Mouse (Mus musculus): ENCODE results near the gene Ptpro.
"Not testable (repeated sequence)": the region's sequence is repeated elsewhere in the genome, so short reads cannot be mapped to it uniquely, and the experiment has no call there.

The Ptpro gene

GRCm38 (mm10) chr6:137456064-137456463 is 203.9 kb downstream of the Ptpro start:
- DNase-seq (ENCODE audit: low spot score): no peak

GRCm38 (mm10) chr6:137457210-137457609 is 205.1 kb downstream of the Ptpro start:
- DNase-seq (ENCODE audit: low spot score): no peak

GRCm38 (mm10) chr6:137458136-137458535 is 206.0 kb downstream of the Ptpro start:
- no peak for DNase-seq (ENCODE audit: low spot score)

DNA sequence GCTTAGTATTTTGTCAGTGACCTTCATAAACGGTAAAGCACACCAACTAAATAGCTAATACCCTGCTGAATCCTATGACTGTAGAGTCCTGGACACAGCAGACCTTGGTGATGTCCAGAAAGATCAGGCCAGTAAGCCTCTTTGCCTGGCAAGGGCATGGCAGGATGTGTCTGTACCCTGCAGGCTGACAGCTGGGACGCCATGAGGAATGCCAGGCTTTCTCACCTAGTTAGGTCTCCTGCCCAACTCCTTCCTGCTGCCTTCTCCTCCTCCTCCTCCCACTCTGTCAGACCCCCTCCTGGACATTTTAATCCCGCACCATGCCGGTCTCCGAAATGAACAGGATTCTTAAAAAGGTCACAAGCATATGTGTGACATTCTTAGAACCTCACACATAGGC is 211.7 kb downstream of the Ptpro start:
- DNase-seq (ENCODE audit: low spot score): no peak

GRCm38 (mm10) chr6:137465253-137465652 is 213.1 kb downstream of the Ptpro start:
- DNase-seq (ENCODE audit: low spot score): peak; percentile 99

- no peak for DNase-seq (ENCODE audit: low spot score)
Measured at GRCm38 (mm10) chr6:137466256-137466655, 214.1 kb downstream of the Ptpro start.

DNA sequence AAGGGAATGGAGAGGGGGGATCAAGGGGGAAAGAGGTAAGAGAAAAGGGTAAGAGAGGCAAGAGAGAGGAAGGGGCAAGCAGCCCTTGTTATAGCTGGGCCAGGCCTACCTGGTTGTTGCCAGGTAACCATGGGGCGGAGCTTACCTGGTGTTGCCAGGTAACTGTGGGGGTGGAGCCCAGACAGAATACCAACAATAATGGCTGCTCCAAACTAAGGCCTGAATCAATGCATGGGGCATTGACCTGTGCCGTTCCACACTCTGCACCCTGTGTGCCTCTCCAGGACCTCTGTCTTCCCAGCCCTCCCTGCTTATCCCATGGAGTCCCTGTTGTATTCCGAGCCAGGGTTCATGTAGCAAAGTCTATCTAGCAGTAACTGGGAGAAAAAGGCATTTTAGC is 215.6 kb downstream of the Ptpro start:
- DNase-seq (ENCODE audit: low spot score): no peak

GRCm38 (mm10) chr6:137469541-137469940 is 217.4 kb downstream of the Ptpro start:
- DNase-seq (ENCODE audit: low spot score): no peak

DNA sequence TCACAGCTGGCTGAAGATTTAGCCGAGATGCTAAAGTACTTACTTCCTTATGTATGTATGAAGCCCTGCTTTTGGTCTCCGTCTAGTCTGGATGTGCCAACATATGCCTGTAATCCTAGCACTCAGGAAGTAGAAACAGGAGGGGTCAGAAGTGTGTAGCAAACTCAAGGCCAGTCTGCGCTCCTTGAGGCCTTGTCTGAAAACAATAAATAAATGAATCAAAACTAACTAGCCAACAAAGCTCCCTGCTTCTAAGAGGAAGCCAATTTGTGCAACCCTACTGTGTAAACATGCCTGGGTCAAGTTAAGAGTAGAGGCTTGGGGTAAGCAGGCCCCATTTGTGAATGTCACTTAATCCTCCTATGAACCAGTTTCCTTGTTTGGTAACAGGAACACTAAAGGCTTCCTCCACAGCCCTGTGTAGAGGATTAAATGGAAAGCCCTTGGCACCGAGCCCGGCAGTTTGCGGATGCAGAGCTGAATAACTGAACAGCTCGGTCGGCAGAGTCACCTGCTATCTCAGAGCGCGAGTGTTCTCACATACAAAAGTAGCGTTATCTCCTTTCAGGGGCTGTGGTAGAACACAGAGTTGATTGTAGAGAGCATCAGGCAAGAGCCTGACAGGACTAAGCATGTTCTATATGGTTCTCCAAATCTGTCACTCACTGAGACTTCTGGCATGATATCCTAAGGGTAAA is 218.9 kb downstream of the Ptpro start:
- DNase-seq (ENCODE audit: low spot score): peak; percentile 65

- DNase-seq (ENCODE audit: low spot score): no peak
Measured at GRCm38 (mm10) chr6:137472129-137472528, 220.0 kb downstream of the Ptpro start.

GRCm38 (mm10) chr6:137473433-137473832 is 221.3 kb downstream of the Ptpro start:
- no peak for DNase-seq (ENCODE audit: low spot score)

GRCm38 (mm10) chr6:137475695-137476094 is 223.6 kb downstream of the Ptpro start:
- not testable (repeated sequence) for DNase-seq (ENCODE audit: low spot score)

- DNase-seq (ENCODE audit: low spot score): no peak
Measured at GRCm38 (mm10) chr6:137482891-137483290, 230.8 kb downstream of the Ptpro start.

- DNase-seq (ENCODE audit: low spot score): peak; percentile 48
Measured at GRCm38 (mm10) chr6:137487443-137487842, 235.3 kb downstream of the Ptpro start.

DNA sequence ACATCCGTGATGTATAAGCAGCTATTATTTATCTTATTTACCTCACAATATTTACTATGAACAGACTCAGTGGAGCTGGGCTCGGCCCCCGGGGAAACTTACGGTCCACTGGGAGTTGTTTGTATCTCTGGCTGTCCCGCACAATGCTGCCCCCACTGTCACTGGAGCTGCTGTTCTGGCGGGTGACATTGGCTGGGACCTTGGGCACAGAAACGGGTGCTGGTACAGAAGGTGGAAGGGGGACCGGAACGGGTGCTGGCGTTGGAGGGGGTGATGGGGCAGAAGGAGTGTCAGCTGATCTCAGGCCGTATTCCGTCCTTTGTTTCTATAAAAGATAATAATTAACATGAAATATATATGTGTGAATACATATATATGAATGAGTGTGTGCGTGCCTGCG is 238.0 kb downstream of the Ptpro start:
- no peak for DNase-seq (ENCODE audit: low spot score)

DNA sequence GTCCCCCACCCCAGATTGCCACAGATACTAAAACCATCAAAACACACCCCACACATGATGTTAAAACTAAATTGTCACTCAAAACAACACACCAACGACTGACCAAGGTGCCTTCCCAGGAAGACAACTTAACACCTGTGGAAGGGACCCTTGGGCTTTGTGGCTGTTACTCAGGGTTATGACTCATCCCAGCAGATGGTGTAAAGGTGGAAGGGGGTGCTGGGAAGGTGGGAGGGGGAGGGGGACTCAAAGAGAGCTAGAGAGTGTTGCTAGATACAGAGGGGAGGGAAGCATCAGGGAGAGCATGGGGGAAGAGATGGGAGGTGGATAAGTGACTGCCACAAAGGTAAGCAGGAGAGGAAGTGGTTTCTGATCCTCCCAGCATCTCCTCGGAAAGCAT is 239.5 kb downstream of the Ptpro start:
- no peak for DNase-seq (ENCODE audit: low spot score)

GRCm38 (mm10) chr6:137492582-137492981 is 240.5 kb downstream of the Ptpro start:
- DNase-seq (ENCODE audit: low spot score): no peak

DNA sequence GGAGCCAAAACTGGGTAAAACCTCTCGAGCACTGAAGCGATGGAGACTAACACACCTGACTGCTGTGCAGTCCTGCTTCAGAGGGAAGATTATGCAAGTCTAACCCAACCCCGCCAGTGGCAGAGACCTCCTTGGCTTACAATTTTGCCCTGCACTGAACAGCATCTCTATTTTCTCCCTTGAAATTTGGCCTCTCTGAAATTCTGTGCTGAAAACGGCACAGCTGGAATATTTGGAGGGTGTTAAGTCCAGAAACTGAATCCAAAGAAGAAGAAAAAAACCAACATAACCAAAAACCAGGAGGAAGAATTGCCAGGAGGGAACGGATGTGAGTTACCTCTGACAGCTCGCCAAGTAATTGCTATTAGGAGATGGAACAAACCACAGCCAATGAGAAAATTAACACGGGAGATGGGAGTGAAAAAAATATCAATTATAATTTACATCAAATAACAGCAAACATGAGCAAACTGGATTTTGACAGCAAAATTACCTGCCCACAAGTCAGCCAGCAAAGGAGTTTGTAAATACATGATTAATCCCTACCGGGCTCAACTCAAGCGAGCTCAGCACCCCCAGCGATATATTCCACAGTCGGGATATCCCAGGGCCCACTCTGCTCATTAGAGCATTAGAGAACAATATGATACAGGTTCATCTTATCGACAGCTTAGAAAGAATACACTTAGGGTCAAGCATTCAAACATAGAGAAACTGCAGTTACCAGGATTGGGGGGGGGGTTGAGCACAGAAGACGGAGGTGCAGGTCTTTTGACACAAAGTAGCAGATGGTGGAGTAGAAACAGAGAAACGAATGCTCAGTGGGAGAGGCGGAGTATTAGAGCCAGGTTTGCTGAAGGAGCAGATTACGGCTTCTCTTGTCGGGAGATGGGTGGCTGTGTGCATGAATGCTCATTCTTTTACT is 241.4 kb downstream of the Ptpro start:
- DNase-seq (ENCODE audit: low spot score): no peak

GRCm38 (mm10) chr6:137494136-137494475 is 242.0 kb downstream of the Ptpro start:
- DNase-seq (ENCODE audit: low spot score): no peak

DNA sequence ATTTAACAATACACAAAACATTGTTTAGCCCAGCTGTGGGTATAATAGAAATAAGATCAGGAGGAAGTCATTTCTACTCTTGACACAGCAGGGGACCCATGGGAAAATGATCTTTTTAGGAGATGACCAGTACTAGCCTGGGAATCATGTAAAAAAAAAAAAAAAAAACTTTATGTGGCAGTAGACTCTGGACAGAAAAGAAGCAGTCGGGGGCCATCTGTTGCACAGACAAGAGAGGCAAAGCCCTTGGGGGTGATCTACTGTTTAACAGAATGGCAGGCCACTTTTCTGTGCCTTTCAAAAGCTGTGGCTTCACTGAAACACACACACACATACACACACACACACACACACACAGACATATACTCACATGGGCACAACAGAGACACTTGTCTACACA is 242.7 kb downstream of the Ptpro start:
- DNase-seq (ENCODE audit: low spot score): no peak

- no peak for DNase-seq (ENCODE audit: low spot score)
Measured at GRCm38 (mm10) chr6:137495233-137495632, 243.1 kb downstream of the Ptpro start.

GRCm38 (mm10) chr6:137496562-137496961 is 244.4 kb downstream of the Ptpro start:
- DNase-seq (ENCODE audit: low spot score): no peak

DNA sequence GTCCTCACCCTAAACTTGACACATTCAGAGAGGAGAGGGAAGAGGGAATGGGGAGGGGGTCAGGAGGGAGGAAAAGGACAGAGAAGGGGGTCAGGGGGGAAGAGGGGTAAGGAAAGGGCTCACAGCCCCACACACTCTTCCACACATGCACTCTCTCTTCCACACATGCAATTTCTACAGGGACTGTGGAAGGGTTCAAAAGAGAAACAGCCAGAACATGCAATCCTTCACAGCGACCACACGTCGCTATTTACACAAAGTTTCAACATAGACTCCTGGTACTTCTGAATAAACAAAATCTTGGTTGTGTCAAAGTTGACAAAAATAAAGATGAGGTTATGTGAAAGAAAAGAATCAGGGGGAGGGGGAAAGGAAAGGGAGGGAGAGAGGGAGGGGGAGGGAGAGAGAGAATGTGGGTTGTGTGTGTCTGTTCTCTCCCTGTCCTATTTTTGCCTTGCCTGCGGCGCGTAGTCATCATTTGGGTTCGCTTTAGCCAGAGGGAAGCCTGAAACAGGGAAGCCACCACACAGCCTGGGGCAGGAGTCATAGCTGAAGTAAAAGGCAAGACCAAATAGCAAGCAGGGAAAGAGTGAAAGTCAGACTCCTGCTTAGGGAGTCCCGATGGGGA is 245.2 kb downstream of the Ptpro start:
- DNase-seq (ENCODE audit: low spot score): peak; percentile 62
